Mouse (Mus musculus): ENCODE measurements around the gene Gng12.

Gene Gng12

DNA sequence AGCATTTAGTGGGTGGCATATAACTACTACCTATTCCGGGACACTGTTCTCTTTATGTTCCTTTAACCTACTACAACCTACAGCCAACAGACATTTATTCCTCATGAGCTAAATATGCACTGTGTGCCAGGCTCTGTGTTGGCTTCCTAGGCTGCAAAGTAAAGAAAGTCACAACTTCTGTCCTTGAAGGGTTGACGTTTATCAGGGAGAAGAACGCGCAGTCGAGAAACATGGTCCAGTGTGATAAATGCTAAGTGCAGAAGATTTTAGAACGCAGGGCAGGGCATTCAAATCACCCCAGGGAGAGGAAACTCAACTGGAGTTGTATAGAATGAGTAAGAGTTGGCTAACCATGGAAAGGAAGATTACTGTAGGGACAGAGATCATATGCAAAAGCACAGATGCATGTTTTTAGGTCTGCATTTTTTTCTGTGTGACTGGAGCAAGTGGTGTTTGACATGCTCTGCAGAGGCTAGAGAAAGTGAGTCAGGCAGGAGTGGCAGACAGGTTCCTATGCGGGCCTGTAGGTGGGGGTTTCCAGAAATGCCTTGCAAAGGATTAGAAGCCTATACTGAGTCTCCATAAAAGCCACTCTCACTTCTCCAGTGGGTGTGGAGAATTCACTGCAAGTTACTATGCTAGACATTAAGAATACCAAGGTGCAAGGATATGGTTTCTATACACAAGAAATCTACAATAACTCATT lies 161.9 kb downstream of the Gng12 start:
- DNase-seq = no peak

DNA sequence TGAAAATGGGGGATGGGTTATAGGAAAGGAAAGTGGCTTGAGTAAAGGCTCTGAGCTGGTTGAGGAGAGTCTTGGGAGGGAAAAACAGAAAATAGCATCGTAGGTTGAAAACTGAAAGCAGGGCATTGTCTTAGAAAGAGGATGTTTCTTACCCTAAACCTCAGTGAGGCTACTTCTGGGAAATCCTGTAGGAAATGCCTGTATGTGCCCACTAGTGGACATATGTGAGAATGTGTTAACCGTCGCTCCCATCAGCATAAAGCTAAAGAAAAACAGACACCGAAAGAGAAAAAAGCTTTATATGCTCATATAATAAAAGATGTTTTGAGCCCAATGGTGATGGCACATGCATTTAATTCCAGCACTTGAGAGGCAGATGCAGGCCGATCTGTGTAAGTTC lies 163.9 kb downstream of the Gng12 start:
- no peak for DNase-seq

DNA sequence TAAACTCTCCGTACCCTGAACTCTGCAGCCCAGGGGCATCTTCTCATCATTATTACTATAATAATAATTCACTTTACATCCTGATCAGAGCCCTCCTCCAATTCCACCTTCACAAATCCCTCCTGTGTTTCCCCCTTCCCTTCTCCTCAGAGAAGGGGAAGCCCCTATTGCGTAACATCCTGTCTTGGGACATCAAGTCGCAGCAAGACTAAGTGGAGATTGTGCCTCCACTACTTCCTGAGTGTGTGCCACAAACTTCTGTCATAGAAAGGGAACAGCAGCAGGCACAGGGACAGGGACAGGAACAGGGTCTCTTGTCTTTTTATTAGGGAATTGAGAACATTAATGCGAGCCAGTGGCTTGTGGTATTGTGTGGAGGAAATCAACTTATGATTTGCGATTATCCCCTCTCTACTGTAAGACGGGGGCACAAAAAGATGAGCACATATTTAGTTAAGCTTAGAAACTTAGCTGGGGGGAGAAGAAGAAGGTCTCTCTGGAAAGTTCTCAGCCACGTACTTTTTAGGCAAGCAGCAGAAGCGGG lies 173.1 kb downstream of the Gng12 start:
- DNase-seq = no peak

DNA sequence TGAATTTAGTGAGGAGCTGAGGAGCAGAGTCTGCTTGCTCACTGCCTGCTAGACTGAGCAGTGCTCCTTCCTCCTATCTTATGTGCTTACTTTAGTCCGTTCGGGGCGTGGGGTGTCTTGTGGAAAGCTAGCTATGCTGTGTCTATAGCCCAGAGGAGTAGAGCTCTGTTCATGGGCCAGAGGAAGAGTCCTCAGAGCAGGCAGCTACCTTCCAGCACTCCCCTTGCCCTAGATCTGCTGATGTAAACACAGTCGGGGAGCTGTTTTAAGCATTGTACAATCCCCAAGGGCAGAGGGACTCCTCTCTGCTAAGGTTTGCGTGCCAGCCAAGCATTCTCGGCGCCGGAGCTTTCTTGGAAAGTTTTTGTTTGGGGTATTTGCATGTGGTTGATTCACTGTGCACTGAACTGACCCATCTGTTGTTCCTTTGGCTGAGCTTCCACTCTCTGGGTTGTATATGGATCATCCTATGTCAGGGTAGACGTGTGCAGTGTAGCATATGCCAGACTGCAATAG lies 173.7 kb downstream of the Gng12 start:
- peak; percentile 47 for DNase-seq

All from retina, postnatal 1 day (tissue).